Mouse (Mus musculus) neutrophil, adult 65 days (primary cell): Measurements from ENCODE around the gene Gm4064. TPM values are rescaled to one million over a fixed set of nuclear protein-coding genes. Genes with fewer than 3 reads are reported as not detected.

Experiments
- total RNA-seq: library from RNA; stranded (reverse); gene quantifications from 2 replicates; pipeline ENCODE4 v1.2.4, GENCODE M21; 2023

Gm4064 gene
- total RNA-seq = not detected in 2 replicates

DNA sequence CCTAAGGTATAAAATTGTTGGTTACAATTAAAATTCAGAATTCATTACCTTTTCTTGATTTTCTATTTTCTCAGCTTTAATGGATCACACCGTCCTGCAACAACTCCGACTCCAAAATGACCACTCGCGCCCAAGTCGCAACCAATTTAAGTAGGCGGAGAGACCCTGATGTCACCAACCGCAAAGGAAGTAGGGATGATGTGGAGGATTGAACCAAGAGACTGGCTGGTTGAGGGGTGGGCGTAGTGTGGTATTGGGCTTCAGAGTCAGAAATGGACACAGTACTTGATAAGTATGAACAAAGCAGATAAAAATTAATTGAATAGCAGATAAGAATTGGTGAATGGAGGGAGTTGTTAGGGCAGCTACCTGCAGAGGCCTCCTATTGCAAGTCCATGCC lies at the start of gene Gm4064:
TSS of gene Gm4064 (minus strand) at position 101 of the 400 bp plus-strand sequence.

DNA sequence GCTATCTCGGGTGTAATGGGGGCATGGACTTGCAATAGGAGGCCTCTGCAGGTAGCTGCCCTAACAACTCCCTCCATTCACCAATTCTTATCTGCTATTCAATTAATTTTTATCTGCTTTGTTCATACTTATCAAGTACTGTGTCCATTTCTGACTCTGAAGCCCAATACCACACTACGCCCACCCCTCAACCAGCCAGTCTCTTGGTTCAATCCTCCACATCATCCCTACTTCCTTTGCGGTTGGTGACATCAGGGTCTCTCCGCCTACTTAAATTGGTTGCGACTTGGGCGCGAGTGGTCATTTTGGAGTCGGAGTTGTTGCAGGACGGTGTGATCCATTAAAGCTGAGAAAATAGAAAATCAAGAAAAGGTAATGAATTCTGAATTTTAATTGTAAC lies 34.4 kb upstream of the Gm4064 start, which contains the start of the genes Rbmy and Gm10256:
TSS of gene Rbmy (plus strand) at position 301 of the 400 bp plus-strand sequence.
TSS of gene Gm10256 (plus strand) at position 320 of the 400 bp plus-strand sequence.

Other genes starting within 250 kb of the Gm4064 start
- not detected in 2 replicates for gene H2al2c, start 197.1 kb downstream of the Gm4064 start, total RNA-seq
- gene Sry, start 132.5 kb downstream of the Gm4064 start, total RNA-seq = not detected in 2 replicates
- gene H2al2b, start 75.5 kb downstream of the Gm4064 start, total RNA-seq = not detected in 2 replicates
- not detected in 2 replicates for gene Rbmy, start 34.5 kb upstream of the Gm4064 start, total RNA-seq
- gene Gm10256, start 34.5 kb upstream of the Gm4064 start, total RNA-seq = not detected in 2 replicates
- gene Gm10352, start 104.8 kb upstream of the Gm4064 start, total RNA-seq = not detected in 2 replicates
- gene Gm29289, start 136.4 kb upstream of the Gm4064 start, total RNA-seq = not detected in 2 replicates